Mouse (Mus musculus) CH12.LX (cell line): ENCODE results near the gene Abcd4.

Source experiments
- JUN ChIP-seq: IDR thresholded peaks from 2 replicates; pipeline ENCODE4 v1.6.1; 2011; ENCODE audit warnings: low read depth, mild to moderate bottlenecking, low read length, improper control_type of control experiment, moderate library complexity; ENCODE audit not compliant: insufficient read depth
- POLR2A ChIP-seq: IDR thresholded peaks from 2 replicates; pipeline ENCODE4 v1.6.1; 2011; ENCODE audit warnings: low read depth, mild to moderate bottlenecking, improper control_type of control experiment, low read length

- no peak for TF ChIP-seq JUN
- TF ChIP-seq POLR2A = no peak
Measured at GRCm38 (mm10) chr12:84611718-84612117, 5.5 kb downstream of the Abcd4 start.
